Mouse (Mus musculus) frontal cortex, adult (tissue): ENCODE data around the gene AW011738.

Experiments used
- ATAC-seq: cut with Nextera tagmentation; 2 replicates; pipeline ENCODE4 v1.9.2; 2017; ENCODE audit warnings: mild to moderate bottlenecking, moderate library complexity, mixed read lengths; ENCODE audit not compliant: low TSS enrichment

AW011738 gene

DNA sequence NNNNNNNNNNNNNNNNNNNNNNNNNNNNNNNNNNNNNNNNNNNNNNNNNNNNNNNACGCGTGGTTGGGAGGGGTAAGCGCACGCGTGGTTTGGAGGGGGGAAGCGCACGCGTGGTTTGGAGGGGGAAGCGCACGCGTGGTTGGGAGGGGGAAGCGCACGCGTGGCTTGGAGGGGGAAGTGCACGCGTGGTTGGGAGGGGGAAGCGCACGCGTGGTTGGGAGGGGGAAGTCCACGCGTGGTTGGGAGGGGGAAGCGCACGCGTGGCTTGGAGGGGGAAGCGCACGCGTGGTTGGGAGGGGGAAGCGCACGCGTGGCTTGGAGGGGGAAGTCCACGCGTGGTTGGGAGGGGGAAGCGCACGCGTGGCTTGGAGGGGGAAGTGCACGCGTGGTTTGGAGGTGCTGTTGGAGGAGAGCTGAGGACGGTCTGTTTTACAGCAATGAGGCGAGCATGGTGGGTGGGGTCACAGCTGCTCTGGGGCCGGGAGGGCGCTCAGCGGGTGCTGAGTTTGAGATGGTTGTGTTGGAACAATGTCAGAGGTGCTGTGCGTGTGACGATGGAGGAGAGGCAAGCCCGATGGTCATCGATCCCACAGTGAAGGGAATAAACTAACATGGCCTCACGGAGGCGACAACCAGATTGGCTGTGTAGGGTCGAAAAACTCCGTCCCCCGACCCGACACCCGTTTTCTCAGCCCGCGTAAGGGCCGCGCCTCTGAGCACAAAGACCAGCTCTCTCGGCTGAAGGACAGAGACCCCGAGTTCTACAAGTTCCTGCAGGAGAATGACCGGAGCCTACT, 33.7 kb downstream of the AW011738 start:
- ATAC-seq: no peak

DNA sequence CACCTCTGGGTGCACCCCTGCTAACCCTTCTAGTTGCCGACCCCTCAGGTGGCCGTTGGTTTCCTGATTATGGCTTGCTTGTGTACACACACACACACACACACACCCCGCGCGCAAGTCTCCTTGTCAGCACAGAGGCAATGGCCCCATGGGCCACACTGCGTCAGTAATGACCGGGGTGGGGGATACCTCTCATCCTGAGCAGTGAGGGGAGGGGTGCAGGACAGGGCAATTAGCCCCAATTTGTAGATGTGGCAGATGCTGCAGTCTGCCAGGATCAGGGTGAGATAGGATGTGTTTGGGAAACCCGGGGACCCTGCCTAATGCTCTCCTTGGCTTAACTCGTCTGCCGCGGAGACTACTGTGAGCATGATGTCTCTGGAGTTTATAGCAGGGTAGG, 46.5 kb downstream of the AW011738 start:
- ATAC-seq: 0 out of 2 replicates have a peak, but pooled peaks have one; percentile 18

DNA sequence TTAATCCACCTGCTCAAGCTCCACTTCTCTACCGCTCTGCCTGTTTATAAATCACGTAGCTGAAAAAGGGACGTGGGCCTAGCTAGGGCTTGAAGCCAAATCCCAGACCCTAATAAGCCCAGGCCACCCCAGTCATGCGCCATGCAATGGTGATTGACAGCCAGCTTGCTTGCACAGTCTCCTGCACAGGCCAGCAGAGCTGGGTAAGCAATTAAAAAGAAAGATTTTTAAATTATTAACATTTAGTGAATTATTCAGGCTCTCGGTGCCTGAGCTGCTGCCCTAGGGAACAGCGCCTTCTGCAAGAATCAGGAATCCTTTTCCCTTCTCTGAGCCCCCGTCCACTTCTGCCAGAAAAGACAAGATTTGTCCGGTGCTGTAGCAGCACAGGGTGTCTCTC, 48.0 kb downstream of the AW011738 start:
- ATAC-seq: no peak

DNA sequence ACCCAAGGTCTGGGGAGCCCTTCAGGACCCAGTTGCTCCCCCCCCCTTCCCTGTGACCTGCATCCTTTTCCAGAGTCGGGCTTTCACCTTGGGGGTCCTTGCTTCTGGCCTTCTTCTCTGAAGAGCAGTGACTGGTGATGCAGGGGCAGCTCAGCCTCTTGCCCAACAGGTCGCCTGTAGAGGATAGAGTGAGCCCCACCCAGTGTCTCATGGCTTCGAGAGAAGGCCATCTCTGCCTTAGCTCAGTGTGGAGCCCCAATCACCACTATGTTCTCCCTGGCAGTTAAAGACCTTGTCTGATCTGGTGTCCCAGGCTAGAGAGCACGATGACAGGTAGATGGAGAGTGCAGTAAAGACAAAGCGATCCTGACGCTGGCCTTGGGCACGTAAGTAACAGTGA, 49.0 kb downstream of the AW011738 start:
- ATAC-seq: no peak

DNA sequence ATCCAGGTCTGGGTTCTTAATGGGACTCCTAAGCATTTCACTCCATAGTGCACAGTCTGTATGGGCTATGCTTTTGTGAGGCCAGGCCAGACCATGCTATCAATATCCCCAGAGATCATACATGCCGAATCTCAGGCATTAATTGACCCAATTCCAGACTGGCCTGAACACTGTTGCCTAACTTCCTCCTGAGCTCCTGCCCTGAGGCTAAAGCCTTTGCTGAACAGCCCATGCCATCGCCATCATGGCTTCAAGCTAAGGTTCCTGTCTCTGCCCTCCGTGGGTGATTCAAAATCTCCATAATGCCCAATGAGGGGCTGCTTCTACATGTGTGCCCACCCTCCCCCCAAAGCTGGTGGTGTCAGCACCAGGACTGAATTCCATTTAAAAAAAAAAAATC, 49.5 kb downstream of the AW011738 start:
- no peak for ATAC-seq

DNA sequence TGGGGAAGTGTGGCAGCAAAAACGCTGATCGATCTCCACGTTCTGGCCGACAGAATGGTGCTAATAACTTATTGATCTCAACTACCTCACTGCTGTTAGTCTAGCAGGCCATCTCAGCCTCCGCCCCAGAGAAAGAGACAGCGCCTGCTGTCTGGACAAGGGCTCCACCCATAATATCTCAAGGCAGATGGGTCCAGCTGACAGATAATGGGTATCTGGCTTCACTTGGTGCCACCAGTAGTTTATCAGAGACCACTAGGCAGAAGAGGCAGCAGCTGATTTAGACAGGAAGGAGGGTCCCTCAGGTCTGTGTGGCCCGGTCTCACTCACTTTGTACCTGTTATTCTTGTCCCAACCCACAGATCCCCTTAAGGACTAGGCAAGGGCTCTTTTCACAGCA, 49.9 kb downstream of the AW011738 start:
- no peak for ATAC-seq

DNA sequence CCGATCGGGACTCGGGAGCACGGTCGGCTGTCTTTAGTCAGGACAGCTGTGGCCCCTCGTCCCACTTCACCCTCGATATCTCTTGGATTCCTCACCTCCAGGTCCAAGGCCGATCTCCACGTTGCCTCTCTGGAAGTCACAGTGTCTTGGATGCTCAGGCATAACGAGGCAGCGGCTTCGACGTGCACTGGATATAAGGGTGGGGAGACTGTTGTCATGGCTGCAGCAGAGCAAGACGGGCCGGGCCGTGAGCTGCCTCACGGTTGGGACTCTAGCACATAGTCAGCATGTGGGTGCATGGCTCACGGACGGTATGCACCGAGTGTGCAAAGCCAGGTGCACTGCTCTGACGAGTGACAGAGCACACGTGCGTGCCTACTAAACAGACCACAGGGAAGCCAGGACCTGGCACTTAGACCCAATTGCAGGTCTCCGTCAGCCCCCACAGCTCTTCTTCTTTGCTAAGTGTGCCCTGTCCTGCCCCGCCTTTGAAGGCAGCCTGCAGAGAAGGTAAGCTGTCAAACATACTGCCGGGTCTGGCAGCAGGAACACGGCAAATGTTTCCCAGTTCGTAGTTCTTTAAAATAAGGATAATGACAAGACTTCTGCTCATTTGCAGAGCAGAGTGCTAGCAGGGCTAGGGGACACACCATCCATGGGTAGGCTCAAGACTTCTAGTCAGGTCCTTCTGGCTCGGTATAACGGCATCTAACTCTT, 51.4 kb downstream of the AW011738 start:
- ATAC-seq: 0 out of 2 replicates have a peak, but pooled peaks have one; percentile 13
